Mouse (Mus musculus): ENCODE measurements at regions not wholly inside any gene's neighbourhood (a gene's known extent, or its start where the extent isn't known, plus 50 kb on each side); places are given as distances from the start of the nearest gene placed in this dataset.
"Not testable (repeated sequence)": the region's sequence is repeated elsewhere in the genome, so short reads cannot be mapped to it uniquely, and the experiment has no call there.

DNA sequence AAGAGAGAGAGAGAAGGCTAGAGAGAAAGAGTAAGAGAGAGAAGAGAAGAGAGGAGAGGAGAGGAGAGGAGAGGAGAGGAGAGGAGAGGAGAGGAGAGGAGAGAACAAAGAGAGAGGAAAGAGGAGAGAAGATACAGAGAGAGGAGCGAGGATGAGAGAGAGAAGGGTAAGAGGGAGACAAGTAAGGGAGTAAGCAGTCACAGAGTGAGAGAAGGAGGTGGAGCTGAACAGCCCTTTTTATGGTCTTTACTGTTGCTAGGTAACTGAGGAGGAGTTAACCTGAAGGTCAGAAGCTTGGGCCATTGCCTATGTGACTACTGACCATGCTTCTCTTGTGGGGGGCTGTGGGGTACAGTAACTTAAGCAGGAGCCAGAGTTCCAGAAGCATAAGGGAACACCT, 430.2 kb downstream of the 1190002N15Rik start:
- TF ChIP-seq POLR2A (IDR thresholded peaks at IDR 0.05; ENCODE audit: control insufficient read depth, extremely low read depth, insufficient read depth, low read length, poor library complexity); CTCF (IDR thresholded peaks at IDR 0.05; ENCODE audit: borderline replicate concordance, control insufficient read depth, extremely low read depth, insufficient read depth, low read length, poor library complexity): not testable (repeated sequence)

Measured in thymus, adult 2 months (tissue).